Mouse (Mus musculus) ovary, postnatal 36 days (tissue): ENCODE data around the gene Eif4h.

ENCODE experiments used
- DNase-seq: peaks from one replicate; pipeline ENCODE4 v3.0.0; 2022; ENCODE audit warnings: low spot score, mixed read lengths

Eif4h gene

DNA sequence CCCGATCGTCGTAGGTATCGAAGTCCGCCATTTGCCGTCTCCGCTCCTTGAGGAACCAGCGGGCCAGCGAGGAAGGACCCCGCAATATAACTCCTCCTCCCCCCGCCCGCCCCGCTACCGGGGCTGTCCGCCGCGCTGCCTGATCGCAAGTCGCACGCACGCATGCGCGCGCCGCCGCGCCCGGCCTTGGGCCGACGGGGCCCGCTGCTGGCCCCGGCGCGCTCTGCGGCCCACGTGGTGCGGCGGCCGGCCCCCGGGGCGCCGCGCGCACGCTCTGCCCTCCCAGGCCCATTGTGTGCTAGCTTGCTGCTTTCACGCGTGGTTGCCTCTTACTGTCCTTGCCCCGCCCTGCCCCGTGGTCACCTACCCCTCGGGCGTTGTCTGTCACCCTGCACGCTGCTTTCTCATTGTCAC lies at the start of gene Eif4h:
TSS of gene Eif4h (minus strand) at position 222 of the 414 bp plus-strand sequence.
- DNase-seq = peak; percentile 99

DNA sequence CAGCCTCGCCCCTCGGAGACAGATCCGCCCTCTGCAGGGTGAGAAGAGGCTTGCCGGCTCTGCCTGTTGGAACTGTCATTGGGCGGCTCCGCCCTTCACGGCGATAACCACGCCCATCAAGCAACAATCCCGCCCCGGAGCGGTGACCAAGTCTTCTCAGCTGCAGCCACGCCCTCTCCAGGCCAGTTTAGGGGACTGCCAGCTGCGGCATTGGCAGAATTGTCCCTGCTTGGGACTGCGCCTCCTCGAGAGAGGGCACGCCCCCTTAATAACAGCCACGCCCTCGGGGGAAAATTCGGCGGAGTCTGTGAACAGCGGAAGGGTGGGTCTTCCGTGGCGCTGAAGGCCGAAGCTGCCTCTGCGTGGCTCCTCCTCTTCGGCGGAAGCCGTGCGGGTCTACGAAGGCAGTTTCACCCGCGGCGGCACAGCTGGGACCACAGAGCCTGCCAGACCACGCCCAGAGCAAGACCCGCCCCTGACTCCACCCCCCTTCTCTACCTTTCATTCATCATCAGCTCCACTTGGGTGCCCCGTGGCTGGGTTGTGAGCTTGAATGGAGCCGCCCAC lies 49.5 kb upstream of the Eif4h start:
- peak; percentile 99 for DNase-seq

DNA sequence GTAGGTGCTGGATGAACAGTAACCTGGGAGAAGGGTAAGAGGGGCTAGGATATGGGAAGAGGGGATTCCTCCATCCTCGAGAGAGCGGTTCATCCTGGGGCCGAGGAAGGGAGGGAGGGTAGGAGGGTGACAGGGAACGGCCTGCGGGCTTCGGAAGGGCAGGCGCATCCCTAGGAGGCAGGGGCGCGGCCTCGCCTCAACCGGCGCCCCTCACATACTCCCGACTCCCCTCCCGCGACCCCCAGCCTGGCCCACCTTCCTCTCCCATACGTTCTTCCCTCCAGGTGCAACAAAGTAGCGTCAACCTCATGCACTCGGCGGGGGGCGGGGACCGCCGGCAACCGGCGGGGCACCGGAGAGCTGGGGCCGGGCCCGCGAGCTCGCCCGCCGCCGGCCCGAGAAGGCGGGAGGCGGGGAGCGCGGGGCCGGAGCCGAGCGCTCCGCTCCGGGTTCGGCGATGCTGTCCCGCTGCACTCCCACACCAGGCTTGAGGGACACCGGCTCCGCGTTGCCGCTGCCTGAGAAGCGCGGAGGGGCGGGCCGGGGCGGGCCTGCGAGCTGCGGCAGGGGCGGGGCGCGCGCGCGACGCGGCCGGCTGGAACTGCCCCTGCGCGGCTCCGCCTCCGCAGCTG lies 48.9 kb upstream of the Eif4h start, which contains the start of gene Limk1:
TSS of gene Limk1 (minus strand) at position 513 of the 632 bp plus-strand sequence.
- no peak for DNase-seq

DNA sequence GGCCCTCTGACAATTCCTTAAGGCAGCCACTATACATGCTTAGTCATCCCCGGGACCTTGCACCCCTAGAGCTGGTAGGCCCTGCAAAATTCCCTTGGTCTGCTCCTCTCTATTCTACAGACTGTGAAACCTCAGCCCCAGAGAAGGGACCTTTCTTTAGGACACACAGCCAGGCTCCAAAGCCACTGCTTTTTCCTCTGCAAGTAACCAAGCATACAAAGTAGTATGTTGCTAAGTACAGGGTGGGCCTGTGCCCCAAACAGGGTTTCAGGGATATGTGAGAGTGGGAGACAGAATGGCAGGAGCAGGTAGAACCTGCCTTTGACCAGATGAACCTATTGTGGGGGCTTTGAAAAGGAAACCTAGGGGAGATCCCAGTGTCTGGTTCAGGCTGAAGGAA lies 47.9 kb upstream of the Eif4h start:
- DNase-seq = no peak

DNA sequence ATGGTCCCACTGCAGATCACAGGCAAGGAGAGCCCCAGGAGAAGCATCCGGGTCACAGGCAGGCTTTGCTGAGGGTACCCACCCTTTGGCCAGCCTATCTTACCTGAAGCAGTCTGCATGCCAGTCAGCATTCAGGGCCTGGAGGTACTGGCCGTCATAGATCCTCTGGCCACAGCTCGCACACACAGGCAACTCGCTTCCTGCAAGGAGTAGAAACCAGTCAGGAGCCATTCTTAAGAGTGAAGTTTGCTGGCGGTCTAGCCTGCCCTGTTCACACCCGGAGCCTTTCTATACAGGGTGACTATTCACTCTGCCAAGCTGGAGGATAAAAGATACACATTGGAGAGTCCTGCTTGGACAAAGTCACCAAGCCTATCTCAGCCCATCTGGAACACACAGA lies 47.3 kb upstream of the Eif4h start:
- no peak for DNase-seq

DNA sequence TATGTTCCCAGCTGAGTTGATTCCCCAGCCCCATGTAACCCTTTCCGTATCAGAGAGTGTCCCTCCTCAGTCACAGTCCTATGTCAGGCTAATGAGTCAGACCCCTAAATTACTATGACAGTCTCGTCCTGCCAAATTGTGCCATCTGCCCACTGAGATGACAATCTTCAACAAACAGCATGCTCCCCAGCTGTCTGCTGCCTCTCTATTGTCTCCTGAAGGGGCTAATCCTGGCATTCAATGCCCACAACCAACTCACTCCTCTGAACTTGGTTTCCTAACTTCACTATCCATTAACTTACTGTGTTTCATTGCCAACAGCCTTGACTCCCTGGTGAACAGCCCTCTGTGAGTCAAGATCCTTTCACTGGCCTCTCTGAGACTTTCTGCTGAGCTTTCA lies 45.1 kb upstream of the Eif4h start:
- no peak for DNase-seq

DNA sequence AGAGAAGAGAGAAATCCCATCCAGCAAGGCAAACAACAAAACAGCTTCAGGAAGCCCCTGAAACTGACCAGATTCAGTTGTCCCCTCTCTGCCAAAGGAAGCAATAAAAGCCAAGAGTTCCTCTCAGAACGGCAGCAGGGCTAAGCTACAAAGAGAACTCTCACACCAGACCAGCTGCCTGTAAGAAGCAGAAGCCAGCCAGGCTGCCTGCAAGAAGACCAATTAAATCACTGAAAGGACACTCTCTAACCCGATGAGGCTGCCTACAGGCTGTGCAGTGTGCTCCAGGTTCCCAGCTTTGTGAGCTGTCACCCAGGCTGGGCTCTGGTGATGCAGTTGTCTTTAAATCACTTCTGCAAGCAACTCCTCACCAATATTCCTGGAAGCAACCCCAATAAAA lies 44.5 kb upstream of the Eif4h start:
- no peak for DNase-seq

DNA sequence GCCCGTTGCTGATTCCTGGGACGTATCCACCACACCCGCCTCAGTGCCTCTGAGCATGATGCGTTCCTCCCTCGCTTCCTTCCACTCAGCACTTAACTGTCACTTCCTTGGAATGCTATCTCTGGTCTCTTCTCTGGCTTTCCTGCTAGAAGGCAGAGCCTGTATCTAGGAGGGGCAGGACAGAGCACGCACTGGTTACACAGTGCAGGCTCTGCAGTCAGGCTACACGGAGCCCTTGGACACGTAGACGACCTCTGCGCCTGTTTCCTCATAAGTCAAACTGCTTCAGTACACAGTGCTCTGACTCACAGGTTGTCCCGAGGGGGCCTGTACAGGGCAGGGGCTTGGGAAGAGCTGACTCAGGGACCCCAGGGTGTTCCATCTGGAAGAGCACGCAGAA lies 40.9 kb upstream of the Eif4h start:
- no peak for DNase-seq

DNA sequence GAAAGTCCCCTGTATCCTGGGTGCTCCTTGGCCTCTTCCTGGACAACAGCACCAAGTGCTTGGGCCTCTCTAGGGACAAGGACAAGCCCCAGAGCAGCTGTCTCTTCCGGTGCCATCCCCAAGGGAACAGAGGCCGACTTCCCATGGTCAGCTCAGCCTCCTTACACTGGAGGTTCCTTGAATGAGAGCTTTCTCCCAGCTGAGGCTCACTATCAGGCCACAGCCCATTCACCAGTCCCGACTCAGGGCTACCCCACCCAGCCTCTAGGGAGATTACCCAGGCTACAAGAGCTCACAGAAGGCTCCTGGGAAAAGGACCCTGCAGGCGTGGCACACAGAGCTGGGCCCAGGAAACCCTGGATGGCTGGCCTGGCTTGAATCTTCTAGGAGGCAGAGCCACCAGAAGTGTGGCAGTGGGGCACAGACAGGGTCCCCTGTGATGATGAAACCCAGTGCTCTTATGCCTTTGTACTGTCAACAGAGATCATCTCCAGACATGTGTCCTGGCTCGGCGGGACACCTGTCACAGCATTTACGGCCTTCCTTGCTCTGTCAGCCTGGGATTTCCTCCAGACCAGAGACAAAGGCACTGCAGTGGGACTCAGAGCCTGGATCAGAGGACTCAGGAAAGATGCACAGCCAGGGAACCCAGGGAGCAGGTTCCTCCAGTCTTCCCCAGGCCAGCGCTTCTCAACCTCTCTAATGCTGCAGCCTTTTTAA lies 39.7 kb upstream of the Eif4h start:
- DNase-seq = no peak

DNA sequence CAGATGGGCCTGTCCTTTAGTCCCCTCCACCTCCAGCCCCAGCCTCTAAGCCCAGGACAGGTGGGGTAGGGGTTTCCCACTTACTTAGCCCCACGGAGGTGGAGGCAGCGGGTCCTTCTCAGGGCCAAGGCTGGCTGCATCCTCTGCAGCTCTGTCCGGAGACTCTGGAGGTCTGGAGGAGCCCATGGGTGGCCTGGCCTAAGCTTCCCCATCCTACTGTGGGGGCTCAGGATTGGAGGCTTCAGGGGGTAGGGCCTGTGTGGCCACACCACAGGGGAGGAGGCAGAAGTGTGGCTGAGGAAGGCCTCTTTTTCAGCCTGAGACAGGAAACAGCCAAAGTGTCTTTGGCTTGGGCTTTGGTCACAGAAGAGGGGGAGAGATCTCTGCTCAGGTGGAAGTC lies 38.7 kb upstream of the Eif4h start:
- no peak for DNase-seq

DNA sequence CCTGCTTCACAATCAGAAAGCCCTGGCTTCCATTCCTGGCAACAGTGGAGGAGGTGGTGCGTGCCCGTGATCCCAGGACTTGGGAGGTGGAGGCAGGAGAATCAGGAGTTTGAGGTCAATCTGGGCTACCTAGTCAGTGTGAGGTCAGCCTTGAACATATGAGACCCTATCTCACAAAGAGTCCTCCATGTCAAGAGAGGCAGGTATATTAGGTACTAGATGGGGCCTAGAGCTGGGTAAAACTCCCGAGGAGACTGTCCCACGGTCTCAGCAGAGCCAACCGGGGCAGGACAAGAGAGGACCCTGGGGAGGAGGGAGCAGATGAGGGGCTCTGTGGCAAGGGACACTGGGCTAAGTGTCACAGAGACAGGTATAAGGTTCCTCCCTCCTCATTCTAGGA lies 38.2 kb upstream of the Eif4h start:
- no peak for DNase-seq

DNA sequence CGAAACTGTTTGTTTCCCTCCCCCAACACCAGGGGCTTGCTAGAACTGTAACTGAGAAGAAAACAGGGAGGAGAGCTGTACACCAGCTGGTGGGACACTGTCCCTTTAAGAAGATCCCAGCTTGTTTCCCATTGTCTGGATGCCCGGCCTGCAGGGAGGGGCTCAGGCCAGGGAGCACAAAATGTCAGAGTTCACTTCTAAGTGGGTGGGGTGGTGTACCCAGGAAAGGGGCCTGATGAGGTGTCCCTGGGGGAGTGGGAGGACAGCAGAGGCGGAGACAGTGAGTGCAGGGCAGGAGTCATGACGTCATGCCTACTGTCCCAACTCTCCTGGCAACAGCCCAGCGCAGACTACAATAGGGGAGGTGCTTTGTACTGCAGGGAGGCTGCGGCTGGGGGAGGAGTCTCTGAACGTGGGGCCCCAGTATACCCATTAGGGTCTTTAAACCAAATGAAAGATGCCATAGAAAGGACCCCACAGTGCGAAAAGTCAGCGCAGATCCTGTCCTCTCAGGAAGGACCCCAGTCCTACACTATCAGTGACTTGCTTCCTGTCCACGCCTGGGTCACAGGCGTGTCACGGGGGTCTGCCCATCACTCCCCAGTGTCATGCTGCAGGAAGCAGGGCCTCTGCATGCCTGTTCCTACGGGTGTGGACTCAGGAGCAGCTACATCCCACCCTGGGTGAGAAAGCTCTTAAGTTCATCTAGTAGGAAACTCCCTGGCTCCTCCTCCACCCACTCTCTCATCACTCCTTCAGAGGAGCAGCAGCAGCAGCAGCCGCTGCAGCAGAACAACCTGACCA lies 36.9 kb upstream of the Eif4h start:
- peak; percentile 75 for DNase-seq

DNA sequence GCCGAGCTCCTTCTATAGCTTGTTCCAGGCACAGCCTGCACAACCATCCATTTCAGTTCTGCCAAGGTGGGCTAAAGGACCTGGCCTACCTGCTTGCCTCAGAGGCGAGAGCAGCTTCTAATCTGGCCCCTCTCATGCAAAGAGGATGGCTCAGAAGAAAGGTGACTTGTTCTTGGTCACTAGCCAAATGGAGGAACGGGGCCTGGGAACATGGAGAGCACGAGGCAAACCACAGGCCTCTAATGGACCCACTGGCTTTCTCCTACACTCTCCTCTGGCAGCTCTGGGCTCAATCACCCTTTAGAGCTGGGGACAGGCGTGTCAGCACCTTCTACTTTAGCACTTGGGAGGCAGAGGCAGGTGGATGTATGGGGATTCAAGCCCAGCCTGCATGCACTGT lies 35.7 kb upstream of the Eif4h start:
- no peak for DNase-seq

DNA sequence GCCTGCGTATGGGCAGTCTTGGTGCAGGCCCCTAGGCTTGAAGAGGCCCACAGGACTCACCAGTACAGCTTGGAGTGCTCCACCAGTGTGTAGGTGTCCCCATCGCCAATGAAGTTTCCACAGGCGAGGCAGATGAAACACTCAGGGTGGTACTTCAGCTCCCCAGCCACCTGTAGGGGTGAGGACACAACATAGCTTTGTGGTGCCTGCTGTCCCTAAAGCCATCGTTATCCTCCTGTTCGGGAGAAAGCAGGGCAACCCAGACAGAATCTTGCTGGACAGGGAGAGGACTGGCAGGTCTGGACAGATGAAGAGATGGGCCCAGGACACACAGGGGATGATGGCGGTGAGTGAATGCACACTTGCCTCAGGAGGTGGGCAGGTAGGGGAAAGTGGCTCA lies 33.3 kb upstream of the Eif4h start:
- no peak for DNase-seq

DNA sequence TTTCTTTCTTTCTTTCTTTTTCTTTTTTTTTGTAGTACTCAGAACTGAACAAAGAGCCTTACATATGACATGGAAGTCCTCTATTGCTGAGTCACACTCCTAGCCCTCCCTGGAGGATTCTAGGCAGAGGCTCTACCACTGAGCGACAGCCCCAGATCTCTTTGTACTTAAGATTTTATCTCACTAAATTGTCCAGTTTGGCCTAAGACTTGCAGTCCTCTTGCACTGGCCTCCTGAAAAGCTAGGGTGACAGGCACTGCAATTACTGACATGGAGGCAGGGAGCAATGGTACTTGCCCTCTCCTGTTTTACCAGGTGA lies 32.9 kb upstream of the Eif4h start:
- DNase-seq = no peak

DNA sequence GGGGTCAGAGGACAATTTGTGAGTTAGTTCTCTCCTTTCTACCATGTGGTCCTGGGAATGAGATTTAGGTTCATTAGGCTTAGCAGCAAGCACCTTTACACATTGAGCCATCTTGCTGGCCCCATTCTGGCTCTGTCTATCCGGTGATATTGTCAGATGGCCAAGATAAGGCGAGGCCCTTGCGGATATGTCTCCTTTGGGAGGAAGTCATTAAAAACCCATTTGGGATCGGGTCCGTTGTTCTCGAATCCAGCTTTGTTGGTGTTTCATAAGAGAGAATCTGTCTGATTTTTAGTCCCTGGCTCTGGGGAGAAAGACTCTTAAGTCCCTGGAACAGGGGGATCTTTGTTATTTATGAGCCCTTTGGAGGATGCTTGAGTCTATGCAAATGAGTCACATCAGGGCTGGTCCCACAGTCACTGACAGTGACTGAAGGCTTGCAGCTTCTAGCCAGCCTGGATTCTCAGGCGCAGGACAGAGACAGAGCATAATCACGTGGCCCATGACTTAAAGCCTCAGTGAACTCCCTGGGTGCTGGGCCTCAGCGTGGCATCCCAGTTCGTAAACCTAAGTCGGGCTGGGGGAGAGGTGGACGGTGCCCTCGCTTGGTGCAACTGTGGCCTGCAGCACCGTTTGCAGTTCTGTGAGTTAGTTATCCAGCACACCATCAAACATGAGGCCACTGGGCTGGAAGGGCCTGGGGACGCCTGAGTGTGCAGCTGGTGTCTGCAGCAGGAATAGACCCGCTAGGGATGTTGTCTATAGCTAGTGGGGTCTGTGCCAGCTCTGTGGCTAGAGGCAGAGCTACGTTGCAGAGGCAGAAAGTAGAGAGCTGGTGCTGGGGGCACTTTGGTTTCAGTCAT lies 32.3 kb upstream of the Eif4h start:
- no peak for DNase-seq

DNA sequence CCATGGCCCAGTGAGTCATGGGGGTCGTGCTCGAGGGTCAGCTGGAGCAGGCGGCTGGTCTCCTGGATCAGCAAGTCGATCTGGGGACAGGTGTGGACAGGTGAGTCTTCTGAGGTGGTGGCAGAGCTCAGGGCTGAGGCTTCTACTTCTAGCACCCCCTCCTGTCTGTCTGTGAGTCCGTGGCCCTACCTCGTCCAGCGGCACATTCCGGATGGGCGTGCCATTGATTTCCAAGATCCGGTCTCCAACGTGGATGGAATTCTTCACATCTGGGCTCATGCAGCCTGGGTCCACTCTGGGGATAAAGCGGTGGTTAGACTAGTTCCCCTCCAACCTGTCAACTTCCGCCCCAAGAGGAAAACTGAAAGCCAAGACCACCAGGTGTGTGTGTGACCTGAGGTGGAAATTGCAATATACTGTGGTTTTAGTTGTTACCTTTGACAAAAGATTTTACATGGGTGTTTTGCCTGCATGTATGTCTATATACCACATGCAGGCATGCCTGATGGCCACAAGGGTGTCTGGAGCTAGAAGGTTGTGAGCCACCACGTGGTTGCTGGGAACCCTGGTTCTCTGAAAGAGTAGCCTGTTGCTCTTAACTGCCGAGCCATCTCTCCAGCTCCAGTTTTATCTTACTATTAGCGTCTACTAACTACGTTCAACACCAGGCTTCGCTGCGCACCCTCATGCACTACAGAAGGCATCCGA lies 29.9 kb upstream of the Eif4h start:
- DNase-seq = no peak

DNA sequence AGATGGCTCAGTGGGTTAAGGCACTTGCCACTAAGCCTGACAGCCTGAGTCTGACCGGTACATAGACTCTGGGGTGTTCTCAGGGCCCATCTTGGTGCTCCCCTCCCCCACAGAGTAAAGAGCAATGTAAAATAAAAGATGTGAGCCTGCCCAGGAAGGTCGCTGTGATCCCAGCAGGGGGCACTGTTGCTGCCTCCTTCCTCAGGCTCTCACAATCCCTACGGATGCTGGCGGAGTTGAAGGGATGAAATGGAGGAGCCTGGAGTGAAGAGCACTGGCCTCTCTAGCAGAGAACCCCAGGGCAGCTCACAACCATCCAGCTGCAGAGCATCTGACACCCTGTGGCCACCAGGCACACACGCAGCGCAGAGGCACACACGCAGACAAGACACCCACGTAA lies 29.2 kb upstream of the Eif4h start:
- DNase-seq = no peak

DNA sequence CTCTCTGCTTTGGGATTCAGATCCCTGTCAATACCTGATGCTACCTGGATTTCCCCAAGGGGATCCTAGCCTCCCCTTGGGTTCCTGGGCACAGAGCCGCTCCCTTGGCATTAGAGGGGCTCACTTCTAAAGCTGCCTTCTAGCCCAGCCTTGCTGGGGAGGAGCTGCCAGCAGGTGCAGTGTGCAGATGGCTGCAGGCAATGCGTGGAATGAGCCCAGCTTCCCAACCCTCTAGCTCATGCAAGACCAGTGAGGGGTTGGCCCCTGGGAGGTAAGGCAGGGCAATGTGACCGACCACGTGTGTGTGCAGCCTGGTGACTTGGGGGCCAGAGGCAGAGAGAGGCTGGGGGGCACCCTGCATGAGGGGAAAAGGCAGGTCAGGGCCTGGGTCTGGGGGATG lies 17.4 kb upstream of the Eif4h start:
- no peak for DNase-seq

DNA sequence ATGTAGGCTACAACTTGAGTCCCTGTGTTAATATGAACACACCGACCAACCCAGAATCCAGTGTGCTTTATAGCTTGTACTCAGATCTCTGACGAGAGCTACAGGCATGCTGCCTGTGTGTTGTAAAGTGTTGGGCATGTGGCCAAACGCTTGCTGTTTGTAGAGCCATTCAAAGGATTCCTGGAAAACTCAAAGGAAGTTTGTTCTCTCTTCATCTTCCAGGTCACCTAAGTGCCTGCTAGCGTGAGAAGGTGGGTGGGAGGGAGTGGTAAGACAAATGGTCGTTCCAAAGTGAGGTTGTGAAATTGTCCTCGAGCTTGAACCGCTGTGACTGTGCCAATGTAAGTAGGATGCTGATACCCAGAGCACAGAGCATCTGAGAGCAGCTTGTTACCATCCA lies 12.7 kb upstream of the Eif4h start:
- DNase-seq = no peak

DNA sequence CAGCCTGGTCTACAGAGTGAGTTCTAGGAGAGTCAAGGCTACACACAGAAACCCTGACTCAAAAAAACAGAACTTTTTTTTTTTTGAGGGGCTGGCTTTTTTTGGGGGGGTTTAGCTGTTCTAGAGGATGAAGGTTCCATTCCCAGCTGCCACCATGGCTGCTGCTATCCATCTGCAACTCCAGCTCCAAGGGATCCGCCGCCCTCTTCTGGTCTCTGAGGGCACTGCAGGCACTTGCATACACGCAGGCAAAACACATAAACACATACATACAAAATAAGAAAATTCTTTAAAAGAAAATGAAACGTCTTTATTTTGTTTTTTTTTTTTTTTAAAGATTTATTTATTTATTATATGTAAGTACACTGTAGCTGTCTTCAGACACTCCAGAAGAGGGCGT lies 11.6 kb upstream of the Eif4h start:
- DNase-seq = peak; percentile 39
